Mouse (Mus musculus) testis, adult 2 months (tissue): ENCODE measurements around the gene Ankrd39.

Experiments used
- CTCF ChIP-seq: fragments of 200-500 bp; IDR thresholded peaks from 2 replicates; pipeline ENCODE4 v1.5.1; 2012; ENCODE audit warnings: low read depth, mild to moderate bottlenecking, inconsistent platforms, low read length, moderate library complexity; ENCODE audit not compliant: control insufficient read depth, insufficient read depth, insufficient replicate concordance
- POLR2A ChIP-seq: fragments of 200-500 bp; IDR thresholded peaks from 2 replicates; pipeline ENCODE4 v1.6.1; 2012; ENCODE audit warnings: low read depth, mild to moderate bottlenecking, inconsistent platforms, low read length, moderate library complexity; ENCODE audit not compliant: control insufficient read depth

GRCm38 (mm10) chr1:36539186-36539585, 8.1 kb downstream of the Ankrd39 start, which contains the start of gene Gm42417:
- TF ChIP-seq POLR2A (no peak), CTCF (no peak)
